Mouse (Mus musculus): ENCODE data around the gene Zfp286.

DNA sequence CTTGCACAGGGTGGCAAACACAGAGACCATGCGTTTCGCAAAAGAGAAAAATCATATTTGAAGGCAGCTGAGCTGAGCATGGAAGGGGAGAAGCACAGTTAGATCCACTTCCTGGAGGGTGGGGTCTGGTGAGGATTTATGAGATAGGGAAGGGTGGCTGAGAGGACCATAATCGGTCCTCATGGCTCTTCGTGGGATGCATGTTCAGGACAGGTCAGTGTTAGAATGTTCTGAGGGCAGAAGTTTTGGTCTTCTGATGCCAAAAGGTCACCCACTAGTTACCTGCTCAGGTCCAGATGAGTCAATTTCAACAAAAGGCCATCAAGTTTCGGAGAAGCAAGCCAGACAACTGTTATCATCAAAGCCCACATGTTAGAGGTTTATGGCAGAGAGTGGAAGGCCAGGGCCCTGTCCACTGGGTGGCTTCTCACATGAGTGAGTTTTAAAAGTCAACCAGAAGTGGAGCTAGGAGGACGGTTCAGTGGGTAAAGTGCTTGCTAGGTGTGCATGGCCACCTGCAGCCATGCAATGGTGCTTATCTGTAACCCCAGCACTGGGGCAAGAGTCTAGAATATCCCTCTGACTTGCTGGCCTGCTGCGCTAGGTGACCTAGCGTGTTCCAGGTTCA lies 29.9 kb upstream of the Zfp286 start:
- TF ChIP-seq CTCF (IDR thresholded peaks at IDR 0.05): no peak
- no peak for TF ChIP-seq EP300 (IDR thresholded peaks at IDR 0.05)

Measured in lung, postnatal 0 days (tissue).